Mouse (Mus musculus) B cell, adult 2 months (primary cell): ENCODE data around the gene Med24.
"Not testable (repeated sequence)": the region's sequence is repeated elsewhere in the genome, so short reads cannot be mapped to it uniquely, and the experiment has no call there.

Source experiments
- DNase-seq, 2 experiments: peaks; one replicate each; pipeline ENCODE4 v3.0.0; 2022

Med24 gene

GRCm38 (mm10) chr11:98686976-98687375 is 42.3 kb downstream of the Med24 start:
- no peak for DNase-seq

- no peak for DNase-seq
These were observed 43.6 kb downstream of the Med24 start for GRCm38 (mm10) chr11:98685642-98686041.

GRCm38 (mm10) chr11:98682811-98683210 is 46.4 kb downstream of the Med24 start:
- no peak for DNase-seq

DNA sequence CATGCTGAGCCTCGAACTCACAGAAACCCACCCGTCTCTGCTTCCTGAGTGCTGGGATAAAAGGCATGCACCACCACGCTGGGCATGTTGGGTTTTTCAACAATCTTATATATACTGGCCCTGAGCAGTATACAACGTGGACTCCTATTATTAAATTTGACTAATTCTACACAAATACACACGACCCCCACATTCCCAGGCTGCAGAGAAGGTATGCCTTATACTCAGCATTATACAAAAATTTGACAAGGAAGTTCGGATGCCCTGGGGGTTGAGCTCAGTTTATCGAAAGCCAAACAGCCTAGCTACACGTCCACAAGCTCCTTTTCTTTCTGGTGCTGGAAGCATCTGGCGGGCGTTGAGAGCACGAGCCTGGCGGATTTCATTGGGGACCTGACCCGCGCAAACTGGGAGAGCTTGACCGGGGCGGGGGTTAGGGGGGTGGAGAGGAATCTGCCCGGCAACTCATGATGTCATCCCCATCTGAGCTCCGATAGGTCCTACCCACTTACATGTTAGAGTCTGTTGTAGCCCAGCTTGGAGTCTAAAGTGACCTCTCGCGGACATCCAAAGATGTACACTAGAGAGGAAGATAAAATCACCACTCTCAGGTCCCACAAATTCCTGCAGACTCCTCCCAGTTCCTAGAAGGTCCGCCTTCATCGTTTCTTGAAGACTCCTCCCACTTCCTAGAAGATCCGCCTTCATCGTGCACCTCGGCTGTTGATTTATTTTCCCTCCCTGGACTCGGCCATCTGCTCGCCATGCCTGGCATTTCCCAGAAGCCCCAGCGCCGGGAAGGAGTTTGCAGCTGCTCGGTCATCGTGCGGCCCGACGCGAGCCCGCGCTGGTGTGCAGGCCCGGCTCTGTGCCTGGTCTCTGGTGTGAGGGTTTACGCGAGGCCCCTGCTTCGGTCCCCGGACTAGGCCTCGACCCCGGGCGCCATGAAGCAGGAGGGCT is 47.2 kb downstream of the Med24 start, which contains the start of gene Psmd3:
Psmd3 (plus strand) TSS at position 769 of the 960 bp plus-strand sequence.
- peak; percentile 94 to 96 for DNase-seq

DNA sequence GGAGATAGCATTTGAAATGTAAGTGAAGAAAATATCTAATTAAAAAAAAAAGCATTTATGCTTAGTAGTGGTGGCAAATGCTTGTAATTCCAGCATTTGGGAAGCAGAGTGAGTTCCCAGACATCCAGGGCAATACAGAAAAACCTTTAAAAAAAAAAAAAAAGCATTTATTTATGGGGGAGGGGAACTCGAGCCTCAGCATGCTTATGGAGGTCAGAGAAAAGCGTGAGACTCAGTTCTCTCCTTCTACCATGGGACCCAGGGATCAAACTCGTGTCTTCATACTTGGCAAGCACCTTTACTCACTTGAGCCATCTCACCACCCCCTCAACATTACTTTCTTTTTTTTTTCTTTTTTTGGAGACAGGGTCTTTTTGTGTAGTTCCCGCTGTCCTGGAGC is 48.0 kb downstream of the Med24 start:
- no peak for DNase-seq

DNA sequence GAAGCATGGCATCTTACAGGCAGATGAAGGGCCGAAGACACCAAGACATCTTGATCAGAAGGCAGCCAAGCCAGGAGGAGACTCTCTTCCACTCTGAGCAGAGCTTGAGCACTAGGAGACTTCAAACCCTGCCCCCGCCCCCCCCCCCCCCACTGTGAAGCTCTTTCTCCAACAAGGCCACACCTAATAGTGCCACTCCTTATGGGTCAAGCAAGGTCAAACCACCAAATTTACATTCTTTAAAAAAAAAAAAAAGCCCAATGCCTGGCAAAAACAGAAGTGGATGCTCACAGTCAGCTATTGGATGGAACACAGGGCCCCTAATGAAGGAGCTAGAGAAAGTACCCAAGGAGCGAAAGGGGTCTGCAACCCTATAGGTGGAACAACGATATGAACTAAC is 48.6 kb downstream of the Med24 start:
- not testable (repeated sequence) for DNase-seq

DNA sequence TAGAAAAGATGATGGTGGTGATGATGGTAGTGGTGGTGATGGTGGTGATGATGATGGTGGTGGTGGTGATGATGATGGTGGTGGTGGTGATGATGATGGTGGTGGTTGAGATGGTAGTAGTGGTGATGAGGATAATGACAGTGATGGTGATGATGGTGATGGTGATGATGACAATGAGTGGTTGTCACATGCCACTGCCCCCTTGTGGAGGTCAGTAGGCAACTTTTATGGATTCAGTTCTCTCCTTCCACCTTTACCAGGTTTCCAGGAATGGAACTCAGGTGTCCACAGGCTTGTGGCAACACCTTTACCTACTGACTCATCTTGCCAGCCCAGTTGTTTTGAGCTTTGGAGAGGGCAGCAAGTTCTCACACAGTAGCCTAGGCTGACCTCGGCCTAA is 49.2 kb downstream of the Med24 start:
- no peak for DNase-seq

GRCm38 (mm10) chr11:98675829-98676363 is 53.3 kb downstream of the Med24 start:
- DNase-seq: no peak

DNA sequence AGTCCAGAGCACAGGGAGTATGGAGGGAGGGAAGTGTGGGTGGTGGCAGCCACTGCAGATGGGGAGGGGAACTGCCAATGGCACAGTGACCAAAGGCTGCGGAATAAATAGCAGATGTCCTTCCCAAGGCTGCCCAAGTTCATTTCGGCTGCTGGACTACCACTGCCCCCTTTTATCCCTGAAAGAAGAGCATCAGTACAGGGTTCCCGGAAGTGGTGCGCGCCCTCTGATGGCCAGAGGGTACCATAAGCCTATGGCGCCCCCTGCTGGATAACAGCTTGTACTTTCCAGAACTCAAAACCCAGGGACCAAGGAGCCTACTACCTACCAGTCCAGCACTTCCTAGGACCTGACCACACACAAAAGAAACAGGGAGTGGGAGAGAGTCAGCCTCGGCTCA is 56.1 kb downstream of the Med24 start:
- peak; percentile 77 to 78 for DNase-seq

DNA sequence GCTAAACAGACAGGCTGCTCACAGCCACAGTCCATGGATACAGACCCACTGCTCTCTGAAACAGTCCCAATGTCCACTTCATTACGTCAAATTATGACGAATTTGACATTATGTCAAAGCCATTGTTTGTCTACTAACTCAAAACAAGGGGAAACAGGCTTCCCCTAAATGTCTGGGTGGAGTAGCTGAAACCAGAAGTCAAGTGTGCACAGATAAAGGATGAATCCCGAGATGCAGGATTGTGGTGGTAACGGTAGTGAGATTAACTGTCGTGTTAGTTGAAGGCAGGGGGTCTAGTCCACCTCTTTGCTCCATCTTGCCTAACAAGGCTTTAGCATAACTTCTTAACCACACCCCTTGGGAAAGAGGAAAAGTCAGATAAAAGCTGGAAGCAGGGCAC is 56.8 kb downstream of the Med24 start:
- no peak for DNase-seq

- DNase-seq: no peak
These were observed 57.4 kb downstream of the Med24 start for GRCm38 (mm10) chr11:98671857-98672256.

- DNase-seq: no peak
These were observed 57.9 kb downstream of the Med24 start for GRCm38 (mm10) chr11:98671284-98671815.

- no peak for DNase-seq
These were observed 60.3 kb downstream of the Med24 start for GRCm38 (mm10) chr11:98668984-98669383.

GRCm38 (mm10) chr11:98664091-98664490 is 65.1 kb downstream of the Med24 start, which contains the start of gene Gsdma:
Gene Gsdma, plus strand, starts transcription at chr11:98664351.
- DNase-seq: no peak

GRCm38 (mm10) chr11:98660517-98660916 is 68.7 kb downstream of the Med24 start:
- DNase-seq: peak; percentile 66 to 71

- DNase-seq: peak; percentile 72 to 75
These were observed 74.2 kb downstream of the Med24 start for GRCm38 (mm10) chr11:98655076-98655475.
